Mouse (Mus musculus) forebrain, embryonic 14.5 days (tissue): Measurements from ENCODE around the gene Zfp940. TPM values are rescaled to one million over a fixed set of nuclear protein-coding genes. Genes with fewer than 3 reads are reported as not detected.
A peak's percentile ranks its signal among the peaks of the same experiment; 100 is the strongest.
"Not testable (repeated sequence)": the region's sequence is repeated elsewhere in the genome, so short reads cannot be mapped to it uniquely, and the experiment has no call there.

Experiments used
- ATAC-seq: fragments of 200-750 bp; cut with Nextera tagmentation; 2 replicates; pipeline ENCODE4 v1.8.0; 2017; ENCODE audit warnings: mild to moderate bottlenecking, moderate library complexity
- DNase-seq: peaks from one replicate; pipeline ENCODE4 v3.0.0-alpha.2; 2015; ENCODE audit warnings: low spot score
- H3K27ac ChIP-seq: fragments of 300-500 bp; sonication (generic); 2 replicates; pipeline ENCODE4 v1.5.1; 2014; ENCODE audit warnings: low read depth, mild to moderate bottlenecking, control low read depth, low read length, moderate library complexity
- H3K27me3 ChIP-seq: fragments of 300-500 bp; sonication (generic); replicated peaks from 2 replicates; pipeline ENCODE4 v1.6.1; 2014; ENCODE audit warnings: low read length, control low read depth, mixed read lengths; ENCODE audit not compliant: control insufficient read depth, insufficient read depth
- H3K36me3 ChIP-seq: fragments of 300-500 bp; sonication (generic); 2 replicates; pipeline ENCODE4 v1.6.1; 2014; ENCODE audit warnings: low read length, control low read depth; ENCODE audit not compliant: control insufficient read depth, insufficient read depth
- H3K4me1 ChIP-seq: fragments of 300-500 bp; sonication (generic); 2 replicates; pipeline ENCODE4 v1.6.1; 2014; ENCODE audit warnings: antibody characterized with exemption, low read length, control low read depth; ENCODE audit not compliant: control insufficient read depth, insufficient read depth
- H3K4me2 ChIP-seq: fragments of 300-500 bp; sonication (generic); 2 replicates; pipeline ENCODE4 v1.6.1; 2014; ENCODE audit warnings: mild to moderate bottlenecking, control low read depth, low read length
- H3K4me3 ChIP-seq: fragments of 300-500 bp; sonication (generic); 2 replicates; pipeline ENCODE4 v1.5.1; 2014; ENCODE audit warnings: low read depth, low read length, control low read depth
- H3K9ac ChIP-seq: fragments of 300-500 bp; sonication (generic); 2 replicates; pipeline ENCODE4 v1.6.1; 2014; ENCODE audit warnings: mild to moderate bottlenecking, low read length, control low read depth, moderate library complexity
- H3K9me3 ChIP-seq: fragments of 300-500 bp; sonication (generic); replicated peaks from 2 replicates; pipeline ENCODE4 v1.6.1; 2016; ENCODE audit warnings: low read length, control low read depth, mixed read lengths; ENCODE audit not compliant: control insufficient read depth
- WGBS: fragments of 180-500 bp; shearing (Covaris S2); extraction: QIAGEN DNeasy Blood & Tissue Kit; methylation state at CpG from one replicate; pipeline ENCODE4 v1.1.7; 2014; 5-methylcytosine and 5-hydroxymethylcytosine counted together
- polyA plus RNA-seq: library from polyadenylated mRNA; unstranded; fragments of >200 nt; fragmentation: Nextera tagmentation; extraction: Ambion mirVana; gene quantifications from 2 replicates; pipeline ENCODE4 v1.2.1, GENCODE M21; 2014

The Zfp940 gene
- 15.7 and 17.1 TPM in 2 replicates for polyA plus RNA-seq

DNA sequence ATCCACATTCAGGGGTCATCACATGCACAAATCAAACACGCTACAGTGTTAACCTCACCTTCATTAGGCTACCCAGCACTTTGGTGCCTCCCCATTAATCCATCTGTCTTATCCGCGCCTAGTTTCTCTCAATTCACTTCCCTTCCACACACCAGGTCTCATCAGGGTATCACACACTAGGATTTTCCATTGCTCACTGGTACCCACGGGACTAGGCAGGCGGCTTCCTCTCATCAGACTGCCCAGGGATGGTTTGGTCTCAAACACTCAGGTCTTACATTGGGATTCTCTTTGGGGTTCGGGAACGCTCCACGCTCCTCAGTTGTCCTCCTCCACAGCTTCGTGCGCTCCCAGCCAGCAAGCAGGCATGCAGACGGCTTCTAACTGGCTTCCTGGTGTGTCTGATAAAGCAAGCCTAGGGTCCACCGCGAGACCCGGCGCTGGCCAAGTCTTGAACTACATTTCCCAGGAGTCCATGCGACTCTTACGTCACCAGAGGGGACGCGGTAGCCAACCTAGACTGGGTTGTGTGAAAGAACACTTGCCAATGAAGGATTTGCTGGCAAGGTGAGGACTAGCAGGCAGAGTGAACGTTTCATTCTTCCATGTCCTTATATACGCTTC, at the start of gene Zfp940:
TSS of gene Zfp940 (minus strand) at position 451 of the 624 bp plus-strand sequence.
- DNase-seq (peak; percentile 97), ATAC-seq (peak; percentile 99)
- Histone ChIP-seq H3K9me3 (no peaks in the 10 kb centered on the region), H3K4me2 (peak within 1 kb of the TSS; percentile 74), H3K36me3 (peaks cover 10% of the 10 kb centered on the region), H3K4me1 (peaks cover 4% of the 10 kb centered on the region), H3K9ac (peak within 1 kb of the TSS; percentile 74), H3K27me3 (no peaks in the 10 kb centered on the region), H3K27ac (peak within 1 kb of the TSS; percentile 30; the same call in 1 of the 2 replicates), H3K4me3 (peak within 1 kb of the TSS; percentile 54)
- under 1% methylated on average over 21 of the region's 21 CpGs for whole genome bisulfite sequencing

DNA sequence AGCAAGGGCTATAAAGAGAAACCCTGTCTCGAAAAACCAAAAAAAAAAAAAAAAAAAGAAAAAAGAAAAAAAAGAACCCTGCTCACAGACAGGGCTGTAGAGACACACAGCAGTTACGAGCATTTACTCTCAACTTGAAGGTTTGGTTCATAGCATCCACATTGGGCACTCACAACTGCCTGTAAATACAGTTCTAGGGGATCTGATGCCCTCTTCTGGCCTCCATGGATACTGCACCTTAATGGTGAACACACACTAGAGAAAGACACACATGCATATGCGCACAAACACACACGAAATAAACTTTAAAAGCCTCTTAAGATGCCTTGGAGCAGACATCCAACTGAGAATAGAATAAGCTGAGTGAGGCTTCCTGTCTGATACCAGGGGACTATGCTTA, 44.9 kb upstream of the Zfp940 start:
- Histone ChIP-seq H3K4me3 (no peak overlapping the region), H3K4me2 (no peak overlapping the region), H3K36me3 (peaks cover 76% of the 10 kb centered on the region), H3K27me3 (no peaks in the 10 kb centered on the region), H3K9ac (no peak overlapping the region), H3K27ac (no peak overlapping the region), H3K9me3 (peaks cover 21% of the 10 kb centered on the region), H3K4me1 (no peaks in the 10 kb centered on the region)
- ATAC-seq (no peak), DNase-seq (no peak)
- WGBS, result 92% methylated on average over 4 of the region's 4 CpGs

DNA sequence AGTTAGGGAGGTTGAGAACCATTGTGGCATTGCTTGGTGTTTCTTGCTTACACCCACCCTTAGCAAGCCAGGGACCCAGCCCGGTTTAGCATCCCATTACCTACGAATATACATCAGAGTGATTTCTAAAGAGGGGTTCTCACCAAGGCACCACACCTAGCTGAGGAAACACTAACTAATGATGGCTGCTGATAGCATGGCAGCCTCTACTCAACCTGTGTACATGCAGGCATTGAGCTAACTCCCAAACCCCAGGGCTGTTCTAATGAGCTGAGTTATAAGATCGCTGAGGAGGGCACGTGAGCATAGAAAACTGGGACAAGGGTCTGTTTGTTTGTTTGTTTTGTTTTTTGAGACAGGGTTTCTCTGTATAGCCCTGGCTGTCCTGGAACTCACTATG, 39.3 kb upstream of the Zfp940 start:
- H3K36me3 ChIP-seq, result peaks cover 72% of the 10 kb centered on the region
- 98% methylated on average over 4 of the region's 4 CpGs for WGBS
- H3K9me3 ChIP-seq, result peaks cover 25% of the 10 kb centered on the region
- ATAC-seq (no peak), DNase-seq (no peak)
- H3K4me3 ChIP-seq, result no peak overlapping the region
- no peaks in the 10 kb centered on the region for H3K27me3 ChIP-seq
- H3K4me2 ChIP-seq, result no peak overlapping the region
- H3K27ac ChIP-seq, result no peak overlapping the region
- H3K4me1 ChIP-seq, result no peaks in the 10 kb centered on the region
- no peak overlapping the region for H3K9ac ChIP-seq

DNA sequence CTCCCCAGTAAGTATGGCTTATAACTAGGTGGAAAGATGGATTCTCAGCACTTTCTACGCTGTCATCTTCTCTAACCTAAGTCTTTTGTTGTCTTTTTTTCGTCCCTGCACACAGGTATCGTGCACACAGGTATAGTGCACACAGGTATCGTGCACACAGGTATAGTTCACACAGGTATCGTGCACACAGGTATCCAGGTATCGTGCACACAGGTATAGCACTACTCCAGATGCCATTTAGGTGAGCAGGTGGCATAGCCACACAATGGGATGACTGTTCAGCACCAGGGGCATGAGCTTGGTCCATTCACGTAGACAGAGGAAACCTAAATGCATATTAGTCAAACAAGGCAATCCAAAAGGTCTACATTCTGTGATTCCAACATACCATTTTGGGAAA, 37.0 kb upstream of the Zfp940 start:
- no peak overlapping the region for H3K27ac ChIP-seq
- H3K36me3 ChIP-seq, result peaks cover 54% of the 10 kb centered on the region
- H3K9ac ChIP-seq, result no peak overlapping the region
- ATAC-seq (no peak), DNase-seq (no peak)
- H3K27me3 ChIP-seq, result no peaks in the 10 kb centered on the region
- 97% methylated on average over 7 of the region's 7 CpGs for WGBS
- H3K4me3 ChIP-seq, result no peak overlapping the region
- peaks cover 33% of the 10 kb centered on the region for H3K9me3 ChIP-seq
- H3K4me2 ChIP-seq, result no peak overlapping the region
- no peaks in the 10 kb centered on the region for H3K4me1 ChIP-seq

DNA sequence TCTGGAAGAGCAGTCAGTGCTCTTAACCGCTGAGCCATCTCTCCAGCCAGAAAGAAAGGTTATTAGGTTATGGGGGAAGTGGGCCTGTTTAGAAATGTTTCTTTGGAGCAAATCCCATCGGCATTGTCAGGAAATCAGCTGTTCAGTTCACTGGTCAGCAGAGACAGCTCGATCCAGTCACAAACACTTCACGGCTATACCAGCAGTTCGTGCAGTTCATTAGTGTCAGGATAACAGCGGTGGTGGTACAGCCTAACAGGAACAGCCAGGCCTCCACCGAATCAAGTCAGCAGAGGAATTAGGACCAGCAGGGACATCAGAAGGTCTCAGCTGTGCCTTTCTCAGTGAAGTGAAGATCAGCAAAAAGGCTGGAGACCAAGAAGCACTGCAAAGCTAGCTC, 27.4 kb upstream of the Zfp940 start:
- Histone ChIP-seq H3K27ac (no peak overlapping the region), H3K27me3 (no peaks in the 10 kb centered on the region), H3K36me3 (no peaks in the 10 kb centered on the region; the same call in none of the 2 replicates), H3K9ac (no peak overlapping the region), H3K9me3 (peaks cover 6% of the 10 kb centered on the region; the same call in 1 of the 2 replicates), H3K4me1 (no peaks in the 10 kb centered on the region), H3K4me2 (no peak overlapping the region), H3K4me3 (no peak overlapping the region)
- 90% methylated on average over 7 of the region's 7 CpGs for WGBS
- no peak for DNase-seq
- no peak for ATAC-seq

DNA sequence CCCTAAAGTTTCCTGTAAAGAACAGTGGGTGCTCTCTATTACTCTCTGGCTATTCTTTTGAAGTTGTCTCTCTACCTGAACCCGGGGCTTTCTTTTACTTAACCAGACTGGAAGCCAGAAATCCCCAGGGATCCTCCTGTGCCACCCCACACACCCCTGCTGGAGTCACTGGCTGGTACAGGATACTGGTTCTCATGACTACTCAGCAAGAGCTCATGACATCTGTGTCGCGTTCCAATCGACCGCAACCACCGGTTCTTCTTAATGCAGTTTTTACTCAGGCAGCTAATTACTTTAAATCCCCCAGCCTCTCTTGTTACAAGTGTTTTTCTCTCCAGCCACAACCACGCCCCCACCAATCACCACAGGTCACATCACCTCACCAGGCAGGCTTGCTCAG, 26.6 kb upstream of the Zfp940 start:
- Histone ChIP-seq H3K9me3 (peaks cover 14% of the 10 kb centered on the region), H3K9ac (no peak overlapping the region), H3K27me3 (no peaks in the 10 kb centered on the region), H3K4me1 (no peaks in the 10 kb centered on the region), H3K4me3 (no peak overlapping the region), H3K27ac (no peak overlapping the region), H3K4me2 (no peak overlapping the region), H3K36me3 (peaks cover 8% of the 10 kb centered on the region)
- DNase-seq (no peak), ATAC-seq (no peak)
- 53% methylated on average over 7 of the region's 7 CpGs for WGBS

DNA sequence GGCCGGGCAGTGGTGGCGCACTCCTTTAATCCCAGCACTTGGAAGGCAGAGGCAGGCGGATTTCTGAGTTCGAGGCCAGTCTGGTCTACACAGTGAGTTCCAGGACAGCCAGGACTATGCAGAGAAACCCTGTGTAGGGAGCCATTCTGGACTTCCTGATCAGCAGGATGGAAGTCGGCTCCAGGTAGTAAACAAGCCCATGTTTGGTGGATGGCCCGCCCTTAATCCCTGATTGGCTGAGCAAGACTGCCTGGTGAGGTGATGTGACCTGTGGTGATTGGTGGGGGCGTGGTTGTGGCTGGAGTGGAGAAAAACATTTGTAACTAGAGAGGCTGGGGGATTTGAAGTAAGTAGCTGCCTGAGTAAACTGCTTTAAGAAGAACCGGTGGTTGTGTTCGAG, 24.1 kb upstream of the Zfp940 start:
- DNase-seq, H3K9ac ChIP-seq, H3K27ac ChIP-seq, H3K27me3 ChIP-seq, H3K4me2 ChIP-seq, H3K4me3 ChIP-seq, ATAC-seq, H3K4me1 ChIP-seq: not testable (repeated sequence)
- WGBS, result 94% methylated on average over 9 of the region's 9 CpGs
- peaks cover 19% of the 10 kb centered on the region for H3K36me3 ChIP-seq
- peaks cover 28% of the 10 kb centered on the region for H3K9me3 ChIP-seq

DNA sequence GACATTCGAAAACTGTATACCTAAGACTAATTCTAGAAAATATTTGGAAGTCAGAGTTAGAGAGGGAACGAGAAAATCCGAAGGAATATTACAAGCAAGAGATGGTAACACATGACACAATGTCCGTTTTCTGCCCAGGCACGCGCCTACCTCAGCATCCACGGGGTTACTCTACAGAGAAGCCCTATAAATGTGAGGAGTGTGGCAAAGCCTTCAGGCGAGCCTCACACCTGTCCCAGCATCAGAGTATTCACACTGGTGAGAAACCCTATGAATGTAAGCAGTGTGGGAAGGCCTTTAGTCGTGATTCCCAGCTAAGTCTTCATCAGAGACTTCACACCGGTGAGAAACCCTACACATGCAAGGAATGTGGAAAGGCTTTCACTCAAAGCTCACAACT, 20.8 kb upstream of the Zfp940 start:
- Histone ChIP-seq H3K4me2 (no peak overlapping the region), H3K36me3 (peaks cover 19% of the 10 kb centered on the region), H3K4me1 (no peaks in the 10 kb centered on the region), H3K9me3 (peaks cover 32% of the 10 kb centered on the region), H3K9ac (no peak overlapping the region), H3K4me3 (no peak overlapping the region), H3K27ac (no peak overlapping the region), H3K27me3 (no peaks in the 10 kb centered on the region)
- DNase-seq, result no peak
- ATAC-seq, result no peak
- WGBS, result 92% methylated on average over 10 of the region's 10 CpGs

DNA sequence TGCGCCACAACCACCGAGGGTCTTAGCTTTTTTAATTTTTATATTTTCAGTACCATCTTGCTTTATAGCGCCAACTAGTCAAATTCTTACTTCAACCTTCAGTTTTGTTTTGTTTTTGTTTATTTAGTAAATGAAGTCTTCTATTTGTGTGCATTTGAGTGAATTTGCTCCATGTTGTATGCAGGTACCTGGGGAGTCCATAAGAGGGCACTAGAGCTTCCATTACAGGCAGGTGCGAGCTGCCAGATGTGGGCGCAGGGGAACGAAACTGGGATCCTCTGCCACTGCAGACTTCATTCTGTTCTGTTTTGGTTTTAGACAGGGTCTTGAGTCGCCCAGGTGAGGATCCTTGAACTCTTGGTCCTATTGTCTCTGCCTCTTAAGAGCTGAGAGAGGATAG, 8.2 kb upstream of the Zfp940 start:
- no peak overlapping the region for H3K4me3 ChIP-seq
- ATAC-seq (no peak), DNase-seq (no peak)
- no peak overlapping the region for H3K27ac ChIP-seq
- no peaks in the 10 kb centered on the region for H3K27me3 ChIP-seq
- H3K9ac ChIP-seq, result no peak overlapping the region
- H3K4me2 ChIP-seq, result no peak overlapping the region
- WGBS, result 84% methylated on average over 7 of the region's 7 CpGs
- peaks cover 6% of the 10 kb centered on the region; the same call in 1 of the 2 replicates for H3K4me1 ChIP-seq
- H3K9me3 ChIP-seq, result no peaks in the 10 kb centered on the region
- H3K36me3 ChIP-seq, result no peaks in the 10 kb centered on the region
